Comparison of ENCODE assay signal across 19 mouse cellular contexts in the genomic region with DNA sequence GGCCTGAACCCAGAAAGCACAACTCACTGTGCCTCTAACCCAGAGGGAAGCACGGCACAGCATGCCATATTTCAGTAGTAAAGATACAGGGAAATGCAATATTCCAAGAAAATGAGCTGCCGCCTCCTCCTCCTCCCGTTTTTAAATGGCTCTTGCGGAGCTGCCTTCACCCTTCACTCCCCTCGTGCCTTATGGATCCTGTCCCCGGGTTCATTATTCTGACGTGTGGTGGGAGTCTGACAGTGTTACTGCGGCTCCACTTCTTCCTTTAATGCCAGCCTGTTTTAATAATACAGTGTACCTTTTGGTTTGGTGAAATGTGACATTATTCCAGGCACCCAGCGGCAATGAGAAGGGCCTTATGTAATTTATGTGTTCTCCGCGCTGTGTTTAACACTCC.
DNase-seq lines count a peak whose midpoint lies in the region; ATAC-seq and TF ChIP-seq lines count a peak whose summit lies in the region.
"Had no signal": no experiment of that assay in that cellular context is flagged by ENCODE, and none has a peak within 500 bp of the region (broad histone marks: within the 10 kb centered on the region; RNA-seq: fewer than 3 reads in every experiment).

No protein-coding gene starts in this region.

- no peaks in the 10 kb centered on the region for H3K9me3 ChIP-seq in midbrain, embryonic 14.5 days (ENCODE audit: control insufficient read depth, low read length)
- no peaks in the 10 kb centered on the region for H3K9me3 ChIP-seq in midbrain, embryonic 11.5 days (ENCODE audit: control insufficient read depth, low read length)
- no peaks in the 10 kb centered on the region for H3K9me3 ChIP-seq in forebrain, embryonic 16.5 days (ENCODE audit: control insufficient read depth, low read length)
- no peaks in the 10 kb centered on the region for H3K9me3 ChIP-seq in neural tube, embryonic 13.5 days
- H3K9me3 ChIP-seq: embryonic facial prominence, embryonic 12.5 days; heart, embryonic 12.5 days had no signal

- peak overlapping the region; percentile 26; the same call in 1 of the 2 replicates for H3K9ac ChIP-seq in midbrain, embryonic 14.5 days (replicated peaks; ENCODE audit: low read length)
- H3K9ac ChIP-seq in midbrain, embryonic 11.5 days (ENCODE audit: low read length): no peak overlapping the region
- peak overlapping the region; percentile 15 for H3K9ac ChIP-seq in forebrain, embryonic 16.5 days (replicated peaks; ENCODE audit: low read depth, low read length)
- peak overlapping the region; percentile 35; the same call in 1 of the 2 replicates for H3K9ac ChIP-seq in neural tube, embryonic 13.5 days
- H3K9ac ChIP-seq: embryonic facial prominence, embryonic 12.5 days; heart, embryonic 12.5 days had no signal

- ATAC-seq in frontal cortex, adult (ENCODE audit: low TSS enrichment): peak; percentile 38
- no peak for ATAC-seq in midbrain, embryonic 14.5 days (ENCODE audit: low FRiP score, low TSS enrichment)
- ATAC-seq in midbrain, embryonic 11.5 days (ENCODE audit: low FRiP score): no peak
- ATAC-seq in forebrain, embryonic 16.5 days: peak; percentile 12; the same call in 1 of the 2 replicates
- ATAC-seq in neural tube, embryonic 13.5 days (ENCODE audit: low read depth): 0 out of 2 replicates have a peak, but pooled peaks have one; percentile 21
- ATAC-seq: Patski had no signal

- H3K27me3 ChIP-seq in midbrain, embryonic 14.5 days (ENCODE audit: control insufficient read depth, insufficient read depth, low read length): no peaks in the 10 kb centered on the region
- no peaks in the 10 kb centered on the region for H3K27me3 ChIP-seq in midbrain, embryonic 11.5 days (ENCODE audit: control insufficient read depth, insufficient read depth, low read length)
- no peaks in the 10 kb centered on the region for H3K27me3 ChIP-seq in forebrain, embryonic 16.5 days (replicated peaks; ENCODE audit: control insufficient read depth, insufficient read depth, low read length)
- H3K27me3 ChIP-seq in neural tube, embryonic 13.5 days: no peaks in the 10 kb centered on the region
- H3K27me3 ChIP-seq: embryonic facial prominence, embryonic 12.5 days had no signal

- H3K4me2 ChIP-seq in midbrain, embryonic 14.5 days (ENCODE audit: low read length): no peak overlapping the region
- no peak overlapping the region for H3K4me2 ChIP-seq in midbrain, embryonic 11.5 days
- H3K4me2 ChIP-seq in forebrain, embryonic 16.5 days (ENCODE audit: low read length): no peak overlapping the region
- H3K4me2 ChIP-seq in neural tube, embryonic 13.5 days: 0 out of 2 replicates have a peak overlapping the region, but pooled peaks have one; percentile 6
- H3K4me2 ChIP-seq: embryonic facial prominence, embryonic 12.5 days; heart, embryonic 12.5 days had no signal

- H3K27ac ChIP-seq in midbrain, embryonic 14.5 days (replicated peaks; ENCODE audit: low read depth, low read length): peak overlapping the region; percentile 70
- no peak overlapping the region for H3K27ac ChIP-seq in midbrain, embryonic 11.5 days (ENCODE audit: low read depth, low read length)
- H3K27ac ChIP-seq in forebrain, embryonic 16.5 days (ENCODE audit: low read length): peak overlapping the region; percentile 80
- H3K27ac ChIP-seq in neural tube, embryonic 13.5 days (replicated peaks): peak overlapping the region; percentile 88
- H3K27ac ChIP-seq in gastrocnemius, adult 2 months: no peak overlapping the region
- H3K27ac ChIP-seq: embryonic facial prominence, embryonic 12.5 days had no signal

- TF ChIP-seq CTCF in gastrocnemius, adult 2 months (IDR thresholded peaks at IDR 0.05): no peak

- no peaks in the 10 kb centered on the region for H3K36me3 ChIP-seq in midbrain, embryonic 14.5 days (ENCODE audit: control insufficient read depth, insufficient read depth, low read length)
- H3K36me3 ChIP-seq in midbrain, embryonic 11.5 days (ENCODE audit: control insufficient read depth, insufficient read depth, low read length): no peaks in the 10 kb centered on the region
- no peaks in the 10 kb centered on the region for H3K36me3 ChIP-seq in forebrain, embryonic 16.5 days (ENCODE audit: control insufficient read depth, insufficient read depth)
- H3K36me3 ChIP-seq in neural tube, embryonic 13.5 days: peaks cover 1% of the 10 kb centered on the region; the same call in 1 of the 2 replicates
- H3K36me3 ChIP-seq: embryonic facial prominence, embryonic 12.5 days; heart, embryonic 12.5 days had no signal

- H3K4me1 ChIP-seq in midbrain, embryonic 14.5 days (ENCODE audit: control insufficient read depth, insufficient read depth, low read length): peaks cover 17% of the 10 kb centered on the region
- H3K4me1 ChIP-seq in midbrain, embryonic 11.5 days (ENCODE audit: control insufficient read depth, insufficient read depth, low read length): no peaks in the 10 kb centered on the region
- peaks cover 23% of the 10 kb centered on the region for H3K4me1 ChIP-seq in forebrain, embryonic 16.5 days (replicated peaks; ENCODE audit: control insufficient read depth, insufficient read depth, low read length)
- peaks cover 41% of the 10 kb centered on the region for H3K4me1 ChIP-seq in neural tube, embryonic 13.5 days (replicated peaks)
- H3K4me1 ChIP-seq: embryonic facial prominence, embryonic 12.5 days; heart, embryonic 12.5 days had no signal

- no peak for DNase-seq in frontal cortex, adult 2 months (ENCODE audit: extremely low spot score in 1 of 2, low spot score in 1 of 2)
- no peak for DNase-seq in midbrain, embryonic 14.5 days
- no peak for DNase-seq in midbrain, embryonic 11.5 days (ENCODE audit: low spot score, missing footprints)
- DNase-seq in gastrocnemius, adult 2 months: no peak
- no peak for DNase-seq in kidney, postnatal 25 days
- DNase-seq: cerebellum, adult 11 months; cerebellum, postnatal 36 days; gastrocnemius, postnatal 25 days; heart, postnatal 36 days; kidney, adult 11 months; kidney, postnatal 4 days; lung, postnatal 36 days; thymus, adult 2 months had no signal

- H3K4me3 ChIP-seq in midbrain, embryonic 14.5 days (replicated peaks; ENCODE audit: low read depth, low read length): no peak overlapping the region
- no peak overlapping the region for H3K4me3 ChIP-seq in midbrain, embryonic 11.5 days (ENCODE audit: low read depth, low read length)
- H3K4me3 ChIP-seq in forebrain, embryonic 16.5 days (replicated peaks; ENCODE audit: low read length): no peak overlapping the region
- no peak overlapping the region for H3K4me3 ChIP-seq in neural tube, embryonic 13.5 days
- no peak overlapping the region for H3K4me3 ChIP-seq in gastrocnemius, adult 2 months
- H3K4me3 ChIP-seq: embryonic facial prominence, embryonic 12.5 days; heart, embryonic 12.5 days had no signal

- 59% methylated on average over 11 of the region's 11 CpGs for WGBS in midbrain, embryonic 14.5 days
- 82% methylated on average over 11 of the region's 11 CpGs for WGBS in midbrain, embryonic 11.5 days
- WGBS in forebrain, embryonic 16.5 days: 40% methylated on average over 11 of the region's 11 CpGs
- 26% methylated on average over 11 of the region's 11 CpGs for WGBS in neural tube, embryonic 13.5 days

- intact Hi-C loops in gastrocnemius, adult 2 months (cut with DNase I): no loop called here

Comparison
In these comparisons a context has a peak if more than half of its experiments do, and no peak if none do; other contexts are left out.
1. H3K27ac ChIP-seq: peak in midbrain, embryonic 14.5 days (single experiment), forebrain, embryonic 16.5 days (single experiment) and neural tube, embryonic 13.5 days (single experiment); none in midbrain, embryonic 11.5 days (single experiment) and gastrocnemius, adult 2 months (single experiment).
2. ATAC-seq: peak in frontal cortex, adult (single experiment), forebrain, embryonic 16.5 days (single experiment) and neural tube, embryonic 13.5 days (single experiment); none in midbrain, embryonic 14.5 days (single experiment) and midbrain, embryonic 11.5 days (single experiment).